Mouse (Mus musculus) cerebellum, adult 9-10 months (tissue): ENCODE data around the gene Ptprk.
A peak's percentile ranks its signal among the peaks of the same experiment; 100 is the strongest.

ENCODE experiments used
- DNase-seq: peaks from one replicate; pipeline ENCODE4 v3.0.0; 2022

The Ptprk gene

DNA sequence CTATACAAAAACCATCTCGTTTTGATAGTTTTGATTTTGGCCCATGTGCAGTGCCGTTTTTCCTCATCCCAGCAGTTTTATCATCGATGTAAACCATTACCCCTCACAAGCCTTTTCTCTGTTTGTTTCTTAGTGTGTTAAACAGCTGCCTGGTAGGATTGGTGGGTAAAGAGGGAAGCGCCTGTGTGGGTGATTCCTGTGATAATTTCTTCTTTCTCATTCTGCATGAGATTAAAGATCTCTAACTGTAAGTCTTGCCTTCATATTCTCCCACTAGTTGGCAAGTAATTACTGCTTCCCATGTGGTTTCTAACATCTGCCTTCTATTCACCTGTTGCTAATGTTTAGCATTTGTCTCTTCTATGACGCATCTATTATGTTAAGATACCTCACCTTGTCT is 116.8 kb downstream of the Ptprk start:
- DNase-seq, result no peak

DNA sequence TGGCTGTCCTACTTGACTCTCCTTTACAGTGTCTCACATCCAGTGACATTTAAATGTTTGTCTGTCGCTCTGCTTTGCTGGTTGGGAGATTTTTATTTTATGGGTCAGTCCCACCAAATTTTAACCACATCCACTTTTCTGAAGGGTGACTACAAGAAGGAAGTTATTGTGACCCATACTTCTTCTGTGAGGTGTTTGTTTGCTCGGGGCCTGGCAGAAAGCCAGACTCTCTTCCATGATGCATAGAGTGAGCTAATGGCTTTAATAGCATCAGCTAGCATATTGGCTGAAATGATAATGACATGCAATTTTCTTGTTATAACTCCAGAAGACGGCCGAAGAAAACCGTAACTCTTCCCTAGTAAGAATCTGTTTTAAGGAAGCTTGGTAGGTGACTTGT is 119.0 kb downstream of the Ptprk start:
- DNase-seq, result no peak

DNA sequence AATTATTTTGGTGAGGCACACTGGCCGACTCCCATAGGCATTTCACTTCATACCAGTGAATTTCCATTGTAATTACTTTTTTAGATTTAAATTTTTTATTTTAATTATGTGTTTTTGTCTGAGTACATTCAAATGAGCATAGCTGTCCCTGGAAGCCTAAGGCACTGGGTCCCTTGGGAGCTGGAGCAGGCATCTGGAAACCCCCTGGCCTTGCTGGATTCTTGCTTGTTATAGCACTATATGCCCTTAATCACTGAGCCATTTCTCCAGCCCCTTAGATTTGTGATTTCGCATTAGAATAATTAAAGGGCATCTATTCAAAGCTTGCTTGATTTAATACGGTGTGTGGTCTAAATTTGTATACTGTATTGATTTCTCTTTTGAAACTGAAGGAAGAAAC is 126.0 kb downstream of the Ptprk start:
- no peak for DNase-seq

DNA sequence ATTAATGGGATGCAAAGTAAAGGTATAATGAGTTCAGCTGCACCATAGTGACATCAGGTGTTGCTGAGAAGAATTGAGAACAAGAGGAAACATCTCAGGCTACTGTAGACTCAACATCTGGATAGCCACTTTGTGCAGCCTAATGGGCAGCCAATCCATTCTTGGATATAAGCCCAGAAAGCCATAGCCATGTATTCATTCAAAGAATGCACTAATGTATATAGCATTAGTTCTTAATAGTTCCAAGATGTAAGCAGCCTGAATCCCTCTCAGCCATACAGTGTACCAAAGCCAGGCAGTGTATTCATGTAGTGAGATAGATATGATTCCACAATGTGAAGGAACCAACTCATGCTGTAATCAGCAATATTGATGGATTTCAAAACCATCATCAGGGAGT is 134.8 kb downstream of the Ptprk start:
- no peak for DNase-seq

DNA sequence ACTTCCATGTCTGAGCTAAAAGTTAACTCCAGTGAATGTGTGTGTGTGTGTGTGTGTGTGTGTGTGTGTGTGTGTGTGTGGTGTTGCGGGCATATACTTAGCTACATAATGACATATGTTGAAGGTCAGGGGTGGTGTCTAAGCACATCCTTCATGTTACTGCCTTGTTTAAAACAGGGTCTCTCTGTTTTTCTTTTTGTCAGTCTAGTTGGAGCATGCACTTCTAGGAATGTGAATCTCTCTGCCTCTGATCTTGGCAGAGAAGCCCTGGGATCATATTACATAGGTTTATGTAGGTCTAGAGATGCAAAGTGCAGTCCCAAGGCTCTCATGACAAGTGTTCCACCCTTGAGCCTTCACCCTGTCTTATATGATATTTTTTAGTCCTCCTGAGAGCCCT is 137.5 kb downstream of the Ptprk start:
- no peak for DNase-seq

DNA sequence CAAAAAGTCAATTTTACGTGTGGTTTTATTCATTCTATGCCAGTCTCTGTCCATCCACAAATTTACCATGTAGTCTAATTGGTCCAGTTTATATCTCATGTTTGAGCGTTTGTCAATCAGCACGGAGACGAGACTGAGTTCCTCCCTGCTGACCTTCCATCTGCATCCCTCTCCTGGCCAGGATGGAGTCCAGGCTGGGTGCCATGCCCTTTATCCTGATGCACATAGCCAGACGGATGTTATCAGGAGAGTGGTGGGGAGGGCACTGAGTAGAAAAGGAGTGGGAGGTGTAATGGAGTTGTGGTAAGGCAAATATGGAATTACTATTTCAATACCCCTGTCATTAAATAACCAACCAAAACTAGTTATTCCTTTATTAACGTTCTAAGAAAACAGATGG is 140.5 kb downstream of the Ptprk start:
- peak; percentile 35 for DNase-seq

DNA sequence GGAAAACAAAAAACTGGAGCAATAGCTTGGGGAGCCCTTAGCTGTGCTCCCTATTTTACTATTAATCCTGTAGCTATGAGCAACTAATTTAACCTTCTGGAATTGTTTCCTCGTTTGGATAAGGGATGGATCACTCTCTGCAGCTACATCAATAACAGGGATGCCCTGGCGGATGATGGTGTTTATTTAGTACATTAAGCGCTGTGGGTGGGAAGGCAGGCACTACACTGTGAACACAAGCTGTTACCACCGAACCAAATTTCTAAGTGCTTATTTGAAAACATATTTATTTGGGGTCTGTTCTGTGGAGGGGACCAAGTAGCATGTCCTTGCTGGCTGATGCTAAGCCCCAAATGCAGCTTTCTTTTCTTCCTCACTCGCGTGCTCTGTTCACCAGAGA is 149.0 kb downstream of the Ptprk start:
- no peak for DNase-seq

DNA sequence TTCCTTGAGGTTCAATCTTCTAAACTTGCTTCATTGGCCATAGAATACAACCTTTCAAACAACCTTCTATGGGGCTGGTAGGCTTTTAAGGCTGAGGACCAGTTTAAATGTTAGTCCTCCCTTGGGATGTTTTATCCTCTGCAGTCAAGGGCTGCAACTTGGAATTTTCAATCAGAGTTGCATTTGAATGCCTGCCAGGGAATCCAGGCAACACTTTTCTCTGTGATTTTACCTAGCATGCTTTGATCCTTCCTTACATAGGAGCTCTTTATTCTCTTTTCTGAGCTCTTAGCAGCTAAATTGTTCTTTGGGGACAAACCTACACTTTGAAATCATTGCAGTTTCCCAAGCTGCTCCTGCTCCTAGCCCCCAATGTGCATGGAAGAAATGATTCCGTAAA is 149.8 kb downstream of the Ptprk start:
- no peak for DNase-seq

DNA sequence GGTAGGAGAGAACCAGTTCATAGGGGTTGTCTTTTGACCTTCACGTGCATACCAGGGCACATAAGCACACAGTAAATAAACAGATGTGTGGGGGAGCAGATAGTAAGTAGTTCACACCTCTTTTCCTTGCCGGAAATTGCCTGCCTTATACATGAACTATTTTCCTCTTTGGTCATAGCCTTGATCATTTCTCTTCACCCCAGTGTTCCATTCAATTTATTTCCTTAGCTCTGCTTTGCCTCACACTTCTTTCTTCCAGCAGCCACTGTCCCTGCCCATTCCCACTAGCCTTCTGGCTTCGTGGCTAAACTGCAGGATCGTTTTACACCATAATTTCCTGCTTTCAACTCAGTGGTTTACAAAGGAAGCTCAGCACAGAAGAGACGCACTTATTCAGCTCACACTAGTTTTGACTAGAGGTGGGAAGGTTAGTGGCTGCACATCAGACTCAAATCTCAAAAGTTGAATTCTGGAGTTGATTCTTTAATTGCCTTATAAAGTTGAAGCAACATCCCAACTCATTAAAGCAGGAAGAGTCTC is 151.0 kb downstream of the Ptprk start:
- DNase-seq, result no peak

DNA sequence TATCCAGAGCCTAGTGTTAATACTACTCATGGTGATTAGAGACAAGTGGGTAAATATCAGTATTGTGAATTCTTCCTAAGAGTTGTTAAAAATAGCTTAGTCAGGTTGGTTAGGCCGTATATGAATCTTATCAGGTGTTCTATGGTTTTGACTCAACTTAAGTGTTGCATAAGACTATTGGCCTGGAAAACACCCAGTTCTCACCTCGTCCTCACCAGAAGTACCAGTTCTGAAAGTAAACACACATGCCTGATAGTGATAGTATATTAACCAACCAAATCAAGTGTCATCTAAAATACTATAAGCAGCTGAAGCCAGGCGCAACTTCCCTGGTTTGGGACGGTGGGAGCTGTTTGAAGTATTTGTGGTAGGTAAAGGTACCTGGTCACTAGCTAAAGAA is 153.1 kb downstream of the Ptprk start:
- no peak for DNase-seq

DNA sequence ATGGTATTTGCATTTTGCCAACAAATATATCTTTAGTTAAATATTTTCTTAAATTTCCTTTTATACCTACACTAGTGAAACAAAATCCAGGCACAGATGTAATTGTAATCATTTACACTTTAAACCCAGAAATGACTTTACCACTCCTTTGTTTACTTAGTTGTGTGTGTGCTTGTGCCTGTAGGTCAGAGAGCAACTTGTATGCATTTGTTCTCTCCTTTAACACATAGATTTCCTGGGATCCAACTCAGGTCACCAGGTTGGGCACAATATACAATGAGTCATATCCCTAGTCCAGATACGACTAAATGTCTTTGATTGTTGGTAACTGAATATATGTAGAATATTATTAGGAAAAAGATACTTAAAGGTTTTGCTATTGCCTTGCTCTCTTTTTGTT is 153.6 kb downstream of the Ptprk start:
- DNase-seq, result no peak

DNA sequence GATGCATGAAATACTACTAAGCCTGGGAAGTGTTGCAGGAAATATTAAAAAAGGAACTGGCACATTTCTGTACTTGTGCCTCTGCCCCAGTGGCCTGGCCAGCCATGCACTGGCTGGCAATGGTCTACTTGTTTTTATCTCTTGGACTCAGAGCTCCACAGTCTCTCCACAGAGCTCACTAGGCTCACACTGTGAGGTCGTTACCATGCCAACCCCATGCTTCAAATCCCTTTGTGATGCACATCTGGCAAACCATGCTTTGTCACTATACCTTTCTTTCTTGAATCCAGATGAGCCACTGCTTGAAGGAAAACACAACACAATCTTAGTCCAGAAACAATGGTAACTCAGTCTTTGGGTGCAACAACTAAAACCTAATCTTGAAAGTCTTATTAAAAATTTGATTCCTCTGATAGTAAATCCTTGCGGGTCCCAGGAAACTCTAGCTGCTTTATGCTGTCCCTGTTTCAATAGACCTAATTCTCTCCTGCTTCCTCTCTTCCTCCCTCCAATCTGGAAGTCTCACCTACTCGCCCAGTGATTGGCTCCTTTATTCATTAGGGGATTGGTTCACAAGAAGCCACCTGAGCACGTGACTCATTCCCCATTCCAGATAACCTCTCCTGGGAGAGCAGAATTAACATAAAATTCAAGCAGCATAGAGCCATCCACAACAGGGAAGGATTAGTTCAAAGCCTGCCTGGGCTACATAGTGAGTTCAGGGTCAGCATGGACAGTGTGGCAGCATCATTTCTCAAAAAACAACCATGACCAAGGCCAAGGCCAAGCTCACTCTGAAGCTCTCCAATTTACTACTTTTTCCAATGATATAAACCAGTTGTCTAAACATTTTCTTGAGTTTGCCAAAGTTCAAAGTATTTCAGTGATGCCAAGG is 157.9 kb downstream of the Ptprk start:
- DNase-seq, result no peak

DNA sequence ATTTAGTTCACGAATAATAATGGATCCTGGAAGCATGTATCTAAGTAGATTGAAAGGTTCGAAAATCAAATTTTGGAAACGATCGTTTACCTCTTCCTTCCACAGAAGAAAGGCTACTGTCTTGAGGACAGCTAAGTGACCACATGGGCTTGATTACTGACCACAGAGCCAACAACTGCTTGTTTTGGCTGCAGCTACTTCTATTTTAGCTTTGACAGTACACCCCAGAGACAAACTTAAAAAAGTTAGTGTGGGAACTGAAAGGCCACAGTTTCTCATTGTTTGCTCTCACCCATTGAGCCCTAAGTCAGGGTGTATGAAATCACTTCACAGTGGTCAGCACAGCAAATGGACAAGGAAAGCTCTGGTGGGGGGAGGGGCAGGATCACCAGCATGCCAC is 174.4 kb downstream of the Ptprk start:
- no peak for DNase-seq

DNA sequence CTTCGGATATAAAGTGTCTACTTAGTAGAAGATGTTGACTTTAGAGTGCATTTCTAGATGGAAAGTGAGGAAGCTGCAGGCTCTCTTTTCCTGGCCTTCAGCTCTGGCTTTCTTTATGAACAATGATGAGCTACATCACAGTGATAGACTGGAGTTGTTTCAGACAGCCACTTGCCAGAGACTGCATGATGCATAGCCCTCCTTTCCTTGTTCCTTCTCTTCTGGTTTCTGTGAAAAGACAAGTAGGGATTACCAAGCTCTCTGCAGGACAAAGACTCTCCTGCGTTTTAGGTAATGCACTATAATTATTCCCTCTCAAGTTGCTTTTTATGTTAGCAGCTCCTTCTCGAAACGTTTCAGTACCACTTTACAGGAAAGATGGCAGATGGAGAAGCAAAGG is 176.8 kb downstream of the Ptprk start:
- no peak for DNase-seq

DNA sequence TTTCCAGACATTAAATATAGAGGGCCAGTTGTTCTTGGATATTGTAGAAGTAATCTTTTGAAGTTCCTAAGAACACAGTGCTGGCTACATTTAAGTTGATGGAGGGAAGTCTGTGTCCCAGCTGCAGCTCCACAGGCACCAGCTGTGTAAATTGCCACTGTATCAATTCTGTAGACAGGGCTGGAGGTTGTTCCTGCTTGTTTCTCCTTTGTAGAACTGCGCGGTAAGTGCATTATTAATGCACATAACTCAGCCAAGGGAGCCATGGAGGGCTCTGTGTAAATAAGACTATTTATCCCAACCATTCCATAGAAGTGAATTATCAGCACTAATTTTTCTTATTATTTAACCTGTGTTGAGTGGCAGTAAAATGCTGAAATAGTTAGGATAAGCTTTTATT is 186.0 kb downstream of the Ptprk start:
- no peak for DNase-seq

DNA sequence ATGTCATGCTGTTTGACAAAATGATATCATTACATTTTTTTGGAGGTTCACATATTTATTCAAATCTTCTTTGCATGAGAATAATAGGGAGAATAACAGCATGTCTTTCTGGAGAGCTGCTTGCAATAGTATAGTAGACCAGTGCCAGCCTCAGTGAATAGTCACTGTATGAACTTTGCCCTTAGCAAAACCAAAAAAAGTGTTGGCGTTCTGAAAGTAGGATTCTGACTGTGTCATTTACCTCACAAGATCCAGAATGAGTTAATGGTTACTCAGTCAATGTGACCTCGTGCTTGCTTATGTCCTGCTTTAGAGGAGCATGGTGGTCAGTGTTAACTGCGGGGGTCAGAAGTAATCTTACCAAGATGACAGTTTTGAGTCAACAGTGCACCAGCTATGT is 187.5 kb downstream of the Ptprk start:
- DNase-seq, result no peak

DNA sequence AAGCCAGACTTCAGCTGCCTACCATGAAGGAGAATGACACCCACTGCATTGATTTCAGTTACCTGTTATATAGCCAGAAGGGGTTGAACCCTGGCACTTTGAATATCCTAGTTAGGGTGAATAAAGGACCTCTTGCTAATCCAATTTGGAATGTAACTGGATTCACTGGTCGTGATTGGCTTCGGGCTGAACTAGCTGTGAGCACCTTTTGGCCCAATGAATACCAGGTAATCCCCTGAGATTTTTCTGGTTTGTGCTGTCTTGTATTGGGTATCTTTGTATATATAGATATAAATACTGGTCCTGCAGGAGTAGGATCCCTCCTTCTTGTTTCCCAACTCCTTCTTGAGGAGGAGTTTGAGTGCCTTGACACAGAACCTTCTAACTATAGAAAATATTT is 188.9 kb downstream of the Ptprk start:
- no peak for DNase-seq

DNA sequence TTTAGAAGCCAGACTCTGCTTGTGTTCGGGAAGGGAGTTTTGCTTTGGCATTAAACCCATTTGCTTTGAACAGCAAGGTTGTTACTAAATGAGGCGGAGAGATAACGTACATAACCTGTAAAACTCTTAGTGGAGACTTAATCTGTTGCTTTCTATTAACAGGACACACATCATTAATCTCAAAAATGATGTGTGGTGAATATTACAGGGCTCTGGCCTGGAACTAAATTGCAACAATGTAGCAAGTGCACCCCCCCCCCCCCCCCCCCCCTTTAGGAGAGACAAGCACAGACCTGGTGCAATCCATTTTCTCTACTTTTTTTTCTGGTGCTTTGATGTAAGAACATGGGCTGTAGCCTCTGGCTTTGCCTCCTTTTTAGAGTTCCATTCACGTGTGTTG is 195.7 kb downstream of the Ptprk start:
- DNase-seq, result no peak

DNA sequence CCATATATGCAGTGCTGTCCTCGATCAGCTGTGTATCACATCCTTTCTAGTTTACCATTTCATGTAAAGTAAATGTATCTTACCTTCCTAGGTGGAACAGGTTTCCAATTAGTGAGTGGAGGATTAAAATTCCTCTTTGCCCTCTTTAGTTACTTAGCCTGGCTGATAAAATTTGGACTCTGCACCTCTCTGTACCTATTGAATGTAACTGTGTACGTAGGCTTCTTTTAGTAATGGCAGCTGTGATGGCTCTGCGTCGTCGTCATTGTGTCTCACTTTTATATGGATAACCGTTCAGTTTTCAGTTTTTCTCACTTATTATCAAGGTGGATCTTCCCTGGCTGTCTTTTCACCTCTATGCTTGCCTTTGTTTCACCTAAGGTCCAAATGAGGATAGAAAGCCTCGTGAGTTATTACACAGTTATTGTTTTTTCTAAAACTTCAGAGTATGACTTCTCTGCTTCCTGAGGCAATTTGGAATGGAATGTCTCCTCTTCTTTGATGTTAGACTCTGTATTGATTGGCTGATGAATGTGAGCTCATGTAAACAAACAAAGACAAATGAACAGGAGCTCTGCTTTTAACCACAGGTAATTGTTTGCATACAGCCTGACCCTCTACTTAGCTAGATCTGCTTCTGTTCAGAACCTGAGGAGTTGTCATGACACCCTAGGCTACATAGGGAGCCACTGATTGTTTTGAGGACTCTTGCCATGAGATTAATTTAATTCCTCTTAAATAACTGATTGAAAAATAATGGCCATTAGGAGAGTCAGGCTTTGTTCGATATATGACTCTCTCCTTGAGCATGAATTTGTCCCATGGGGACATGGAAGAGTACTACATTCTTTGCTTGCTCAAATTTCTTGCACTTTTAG is 197.3 kb downstream of the Ptprk start:
- no peak for DNase-seq

DNA sequence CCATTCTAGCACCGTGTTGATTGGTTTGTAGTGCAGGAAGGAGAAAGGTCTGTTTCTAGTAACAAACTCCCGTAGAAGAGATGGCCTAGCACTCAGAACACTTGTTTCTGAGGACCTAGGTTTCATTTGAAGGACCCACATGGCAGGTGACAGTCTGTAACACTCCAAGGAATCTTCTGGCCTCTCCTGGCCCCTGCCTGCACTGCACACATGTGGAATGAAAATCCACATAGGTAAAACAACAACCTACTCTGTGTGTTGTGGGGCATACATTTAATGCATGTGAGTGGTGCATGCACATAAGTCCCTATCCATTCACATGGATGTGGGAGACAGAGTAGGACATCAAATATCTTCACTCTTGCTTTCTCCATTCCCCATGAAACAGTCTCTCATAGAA is 204.1 kb downstream of the Ptprk start:
- no peak for DNase-seq

DNA sequence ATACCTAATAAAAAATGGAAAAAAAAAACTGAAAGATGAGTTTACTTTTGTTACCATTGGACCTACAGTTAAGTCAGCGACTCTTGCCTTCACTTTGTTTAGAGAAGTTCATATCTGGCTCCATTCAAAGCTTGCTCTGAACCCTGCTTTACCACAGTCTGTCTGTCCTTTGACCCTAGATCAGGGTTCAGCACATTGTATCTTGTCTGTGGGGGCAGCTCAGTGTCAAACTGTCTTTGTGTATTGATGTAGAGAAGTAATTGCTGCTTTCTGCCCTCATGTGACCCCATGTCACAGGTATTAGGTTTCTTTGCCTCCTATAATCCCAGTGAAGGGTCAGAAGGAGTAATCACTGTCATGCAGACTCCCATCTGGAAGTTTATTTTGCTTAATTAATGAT is 222.9 kb downstream of the Ptprk start:
- no peak for DNase-seq

DNA sequence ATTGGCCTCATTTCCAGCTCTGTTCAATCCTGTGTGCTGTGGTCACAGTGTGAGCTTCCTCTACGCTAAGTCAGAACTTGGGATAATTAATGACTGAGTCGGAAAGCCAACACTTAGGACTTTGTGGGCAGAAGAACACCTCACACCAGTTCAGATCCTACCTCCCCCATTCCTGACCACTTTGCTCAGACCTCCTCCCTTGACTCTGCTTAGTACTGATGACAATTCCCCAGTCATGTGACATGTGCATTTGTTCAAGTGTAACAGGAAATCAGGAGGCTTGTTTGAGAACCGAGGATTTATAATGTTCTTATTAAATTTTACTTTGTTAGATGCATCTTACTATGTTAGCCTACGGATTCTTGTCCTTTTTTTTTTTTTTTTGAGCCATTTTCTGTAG is 224.6 kb downstream of the Ptprk start:
- DNase-seq, result no peak

DNA sequence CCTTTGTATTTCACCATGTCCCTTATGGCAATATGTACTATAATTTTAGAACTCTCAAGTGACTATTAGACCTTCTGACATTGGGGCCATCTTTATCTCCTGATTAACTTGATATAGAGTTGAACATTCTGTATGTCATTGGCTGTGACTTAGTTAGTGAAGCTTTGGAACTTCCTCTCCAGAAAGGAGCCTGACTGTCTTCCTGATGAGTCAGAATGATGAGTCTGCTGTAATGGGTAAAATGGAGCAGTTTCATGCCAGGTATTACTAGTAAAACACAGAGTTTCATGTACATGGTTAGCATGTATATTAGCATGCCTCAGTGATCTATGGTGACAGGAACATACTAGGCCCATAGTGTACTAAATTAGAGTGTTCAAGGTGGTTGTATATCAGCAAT is 229.2 kb downstream of the Ptprk start:
- DNase-seq, result no peak

DNA sequence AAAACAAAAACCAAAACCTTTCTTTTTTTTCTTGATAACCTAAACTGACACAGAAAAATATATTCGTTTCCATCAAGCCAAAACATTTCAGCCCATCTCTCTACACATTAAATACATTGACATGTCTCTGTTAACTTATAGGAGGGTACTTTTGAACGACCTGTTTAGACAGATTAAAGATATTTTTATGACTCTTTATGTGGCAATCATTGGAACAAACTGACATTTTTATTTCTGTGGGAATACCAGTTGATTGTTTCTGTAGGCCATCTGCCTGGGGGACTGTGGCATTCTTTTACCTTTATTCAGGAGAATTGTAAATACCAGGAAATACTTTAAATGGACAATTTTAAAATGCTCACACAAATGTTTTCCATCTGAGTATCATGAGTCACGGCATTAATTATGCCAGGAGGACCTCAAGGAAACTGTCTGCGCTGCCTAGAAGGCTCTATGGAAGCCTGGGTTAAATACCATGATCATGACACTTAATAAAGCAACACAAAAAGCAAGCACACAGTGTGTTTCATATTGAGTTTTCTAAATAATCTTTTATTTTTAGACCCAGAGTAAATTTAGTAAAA is 229.8 kb downstream of the Ptprk start:
- DNase-seq, result no peak
